Mouse (Mus musculus) brain, embryonic 14.5 days (tissue): Measurements from ENCODE around the gene Mid1.

Source experiments
- CTCF ChIP-seq: fragments of 200-500 bp; IDR thresholded peaks from 2 replicates; pipeline ENCODE4 v1.5.1; 2012; ENCODE audit warnings: inconsistent platforms, mild to moderate bottlenecking, moderate library complexity, borderline replicate concordance; ENCODE audit not compliant: insufficient read depth, insufficient read length; ENCODE audit errors: extremely low read depth
- POLR2A ChIP-seq: fragments of 200-500 bp; IDR thresholded peaks from 2 replicates; pipeline ENCODE4 v1.6.1; 2012; ENCODE audit warnings: mild to moderate bottlenecking, inconsistent platforms, borderline replicate concordance; ENCODE audit not compliant: poor library complexity, insufficient read depth, insufficient read length, severe bottlenecking; ENCODE audit errors: extremely low read depth

DNA sequence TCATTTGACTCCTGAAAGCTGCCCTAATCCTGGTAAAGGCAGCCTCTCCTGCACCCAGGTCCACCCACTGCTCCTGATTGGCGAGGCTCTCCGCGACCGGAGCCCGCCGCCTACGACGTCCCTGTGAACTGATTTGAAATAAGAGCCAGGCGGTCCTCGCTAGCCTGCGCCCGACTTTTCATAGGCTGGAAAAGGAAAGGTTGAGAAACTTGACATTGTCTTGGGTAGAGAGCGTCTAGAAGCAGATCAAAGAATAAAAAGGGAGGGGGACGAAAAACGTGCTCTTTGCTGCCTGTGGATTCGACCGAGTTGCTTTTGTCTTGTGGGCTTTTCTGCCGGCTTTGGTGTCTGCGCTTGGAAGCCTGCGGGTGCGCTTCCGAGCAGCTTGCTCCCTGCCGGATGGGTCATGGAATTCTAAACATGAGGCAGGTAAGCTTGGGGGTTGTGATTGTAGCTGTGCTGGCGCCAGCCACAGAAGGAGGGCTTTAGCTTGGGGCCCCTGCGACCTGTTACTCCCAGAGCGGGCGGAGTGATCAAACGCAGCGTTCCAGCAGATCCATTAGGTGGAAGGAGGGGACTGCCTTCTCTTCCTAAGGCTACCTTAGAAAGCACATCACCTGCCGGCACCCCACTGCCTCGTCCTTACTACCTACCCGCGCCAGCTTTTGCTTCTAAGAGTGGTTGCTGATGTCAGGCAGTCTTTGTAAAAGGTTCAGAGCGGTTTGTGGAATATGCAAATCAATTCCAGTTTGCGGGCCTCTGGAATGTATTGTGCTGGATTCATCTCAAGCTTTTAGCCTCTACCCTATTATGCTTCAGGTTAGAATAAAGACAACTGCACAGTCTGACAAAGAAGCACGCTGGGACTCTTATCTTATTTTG lies 194.7 kb downstream of the Mid1 start:
- TF ChIP-seq CTCF (no peak), POLR2A (no peak)
